Mouse (Mus musculus) ovary, postnatal 14 days (tissue): ENCODE data around the gene Trmt112.
A peak's percentile ranks its signal among the peaks of the same experiment; 100 is the strongest.
"Not testable (repeated sequence)": the region's sequence is repeated elsewhere in the genome, so short reads cannot be mapped to it uniquely, and the experiment has no call there.

Source experiments
- DNase-seq: peaks from one replicate; pipeline ENCODE4 v3.0.0; 2022; ENCODE audit warnings: low spot score

The Trmt112 gene

GRCm38 (mm10) chr19:6909021-6909420 is 477 bp upstream of the Trmt112 start:
- DNase-seq, result no peak

- not testable (repeated sequence) for DNase-seq
Measured at GRCm38 (mm10) chr19:6910306-6910705, 808 bp downstream of the Trmt112 start.

- no peak for DNase-seq
Measured at GRCm38 (mm10) chr19:6911101-6912074, 1.9 kb downstream of the Trmt112 start.

- no peak for DNase-seq
Measured at GRCm38 (mm10) chr19:6912205-6912970, 2.9 kb downstream of the Trmt112 start.

GRCm38 (mm10) chr19:6913036-6913435 is 3.5 kb downstream of the Trmt112 start:
- DNase-seq, result no peak

- no peak for DNase-seq
Measured at GRCm38 (mm10) chr19:6913991-6914390, 4.5 kb downstream of the Trmt112 start.

- no peak for DNase-seq
Measured at GRCm38 (mm10) chr19:6914540-6914939, 5.0 kb downstream of the Trmt112 start.

GRCm38 (mm10) chr19:6915276-6915675 is 5.8 kb downstream of the Trmt112 start:
- no peak for DNase-seq

GRCm38 (mm10) chr19:6916496-6916895 is 7.0 kb downstream of the Trmt112 start:
- no peak for DNase-seq

- no peak for DNase-seq
Measured at GRCm38 (mm10) chr19:6918321-6918720, 8.8 kb downstream of the Trmt112 start.

GRCm38 (mm10) chr19:6919431-6919830 is 9.9 kb downstream of the Trmt112 start:
- DNase-seq, result no peak

GRCm38 (mm10) chr19:6919876-6920740 is 10.6 kb downstream of the Trmt112 start:
- no peak for DNase-seq

- DNase-seq, result no peak
Measured at GRCm38 (mm10) chr19:6920741-6921636, 11.5 kb downstream of the Trmt112 start.

- DNase-seq, result peak; percentile 97
Measured at GRCm38 (mm10) chr19:6921647-6922567, 12.4 kb downstream of the Trmt112 start, which contains the start of gene Esrra. Esrra (minus strand) TSS chr19:6921813.

GRCm38 (mm10) chr19:6922901-6923735 is 13.6 kb downstream of the Trmt112 start:
- DNase-seq, result no peak

GRCm38 (mm10) chr19:6924461-6925306 is 15.2 kb downstream of the Trmt112 start:
- peak; percentile 81 for DNase-seq

- DNase-seq, result no peak
Measured at GRCm38 (mm10) chr19:6925307-6925573, 15.7 kb downstream of the Trmt112 start, which contains the start of gene Catsperz. Catsperz (minus strand) TSS chr19:6925380.
